15 mouse cellular contexts compared by ENCODE assay signal in genomic region chr6:114293511-114293910, GRCm38 (mm10). TPM values are rescaled to one million over a fixed set of nuclear protein-coding genes. Genes with fewer than 3 reads are reported as not detected.
DNase-seq lines count a peak whose midpoint lies in the region; ATAC-seq and TF ChIP-seq lines count a peak whose summit lies in the region.
"Had no signal": no experiment of that assay in that cellular context is flagged by ENCODE, and none has a peak within 500 bp of the region (broad histone marks: within the 10 kb centered on the region; RNA-seq: fewer than 3 reads in every experiment).

No protein-coding gene starts in this region.

- TF ChIP-seq CTCF in stomach, postnatal 0 days (IDR thresholded peaks at IDR 0.05; ENCODE audit: low read depth) = no peak

- no peak for TF ChIP-seq EP300 in stomach, postnatal 0 days (optimal IDR thresholded peaks at IDR 0.05)

- H3K27me3 ChIP-seq in hindbrain, embryonic 13.5 days = no peaks in the 10 kb centered on the region
- no peaks in the 10 kb centered on the region for H3K27me3 ChIP-seq in hindbrain, embryonic 12.5 days
- no peaks in the 10 kb centered on the region for H3K27me3 ChIP-seq in stomach, postnatal 0 days (ENCODE audit: control insufficient read depth, insufficient read depth, low read length)
- H3K27me3 ChIP-seq: stomach, embryonic 15.5 days had no signal

- DNase-seq in right cerebral cortex, postnatal 10 days (ENCODE audit: low spot score in 2 of 2) = peak; percentile 76 to 81
- DNase-seq in right cerebral cortex, postnatal 25 days = no peak
- DNase-seq in large intestine, adult 2 months (ENCODE audit: low read depth, low spot score) = peak; percentile 2
- no peak for DNase-seq in thymus, postnatal 25 days
- DNase-seq in stomach, postnatal 0 days (ENCODE audit: low spot score) = no peak
- DNase-seq: adrenal gland, postnatal 25 days; heart, postnatal 4 days; kidney, adult 9 months; right cerebral cortex, postnatal 14 days had no signal

- WGBS in hindbrain, embryonic 13.5 days = 35% methylated on average over 8 of the region's 8 CpGs
- 30% methylated on average over 8 of the region's 8 CpGs for WGBS in hindbrain, embryonic 12.5 days
- 19% methylated on average over 8 of the region's 8 CpGs for WGBS in large intestine, adult 2 months
- WGBS in stomach, postnatal 0 days = 22% methylated on average over 8 of the region's 8 CpGs

- no peaks in the 10 kb centered on the region for H3K36me3 ChIP-seq in hindbrain, embryonic 13.5 days
- no peaks in the 10 kb centered on the region for H3K36me3 ChIP-seq in hindbrain, embryonic 12.5 days
- no peaks in the 10 kb centered on the region for H3K36me3 ChIP-seq in stomach, postnatal 0 days (ENCODE audit: control insufficient read depth, insufficient read depth, low read length)
- H3K36me3 ChIP-seq: neural tube, embryonic 13.5 days; stomach, embryonic 15.5 days had no signal

- no peaks in the 10 kb centered on the region for H3K9me3 ChIP-seq in hindbrain, embryonic 13.5 days
- no peaks in the 10 kb centered on the region for H3K9me3 ChIP-seq in hindbrain, embryonic 12.5 days (replicated peaks)
- no peaks in the 10 kb centered on the region for H3K9me3 ChIP-seq in stomach, postnatal 0 days (ENCODE audit: control insufficient read depth, low read length)
- H3K9me3 ChIP-seq: megakaryocyte, embryonic 14.5 days; neural tube, embryonic 13.5 days; stomach, embryonic 15.5 days had no signal

- peaks cover 100% of the 10 kb centered on the region for H3K4me1 ChIP-seq in hindbrain, embryonic 13.5 days (replicated peaks)
- H3K4me1 ChIP-seq in hindbrain, embryonic 12.5 days = peaks cover 77% of the 10 kb centered on the region
- no peaks in the 10 kb centered on the region for H3K4me1 ChIP-seq in stomach, postnatal 0 days (replicated peaks; ENCODE audit: control insufficient read depth, insufficient read depth)

- H3K9ac ChIP-seq in hindbrain, embryonic 13.5 days = peak overlapping the region; percentile 13; the same call in 1 of the 2 replicates
- no peak overlapping the region for H3K9ac ChIP-seq in hindbrain, embryonic 12.5 days
- H3K9ac ChIP-seq in stomach, postnatal 0 days (ENCODE audit: low read length) = no peak overlapping the region
- H3K9ac ChIP-seq: neural tube, embryonic 13.5 days; stomach, embryonic 15.5 days had no signal

- ATAC-seq in hindbrain, embryonic 13.5 days (ENCODE audit: low FRiP score) = no peak
- no peak for ATAC-seq in hindbrain, embryonic 12.5 days (ENCODE audit: low FRiP score)
- ATAC-seq in stomach, postnatal 0 days (ENCODE audit: low FRiP score, low TSS enrichment) = no peak

- H3K27ac ChIP-seq in hindbrain, embryonic 13.5 days = peak overlapping the region; percentile 35; the same call in 1 of the 2 replicates
- H3K27ac ChIP-seq in hindbrain, embryonic 12.5 days = no peak overlapping the region
- H3K27ac ChIP-seq in stomach, postnatal 0 days (replicated peaks) = no peak overlapping the region
- H3K27ac ChIP-seq: stomach, embryonic 15.5 days had no signal

- H3K4me3 ChIP-seq in hindbrain, embryonic 13.5 days = no peak overlapping the region
- H3K4me3 ChIP-seq in hindbrain, embryonic 12.5 days = no peak overlapping the region
- no peak overlapping the region for H3K4me3 ChIP-seq in stomach, postnatal 0 days (ENCODE audit: low read depth, low read length)
- H3K4me3 ChIP-seq: megakaryocyte, embryonic 14.5 days; neural tube, embryonic 13.5 days; stomach, embryonic 15.5 days had no signal

- H3K4me2 ChIP-seq in hindbrain, embryonic 13.5 days = no peak overlapping the region
- no peak overlapping the region for H3K4me2 ChIP-seq in hindbrain, embryonic 12.5 days (replicated peaks)
- no peak overlapping the region for H3K4me2 ChIP-seq in stomach, postnatal 0 days (replicated peaks; ENCODE audit: low read depth)
- H3K4me2 ChIP-seq: liver, embryonic 11.5 days; neural tube, embryonic 13.5 days; stomach, embryonic 15.5 days had no signal

RNA-seq across cellular contexts. Expression of gene Slc6a1, which starts 11.1 kb away (rescaled TPM):
- 78.0 and 87.2 TPM in 2 replicates for polyA plus RNA-seq in hindbrain, embryonic 13.5 days (2015; fragmentation: Nextera tagmentation; extraction: Ambion mirVana)
- polyA plus RNA-seq in hindbrain, embryonic 12.5 days (2016; fragmentation: Nextera tagmentation; extraction: Ambion mirVana) = 47.1 and 47.6 TPM in 2 replicates
- polyA plus RNA-seq in large intestine, adult 2 months (2012; rRNA removed) = 0.17 and 0.37 TPM in 2 replicates
- polyA plus RNA-seq in stomach, postnatal 0 days (2015; fragmentation: Nextera tagmentation; extraction: Ambion mirVana) = 0.07 TPM in 1 of 2 replicates, not detected in the other

Comparison
In these comparisons a context has a peak if more than half of its experiments do, and no peak if none do; other contexts are left out.
1. DNase-seq: peak in right cerebral cortex, postnatal 10 days (2 of 2) and large intestine, adult 2 months (single experiment); none in right cerebral cortex, postnatal 25 days (single experiment), thymus, postnatal 25 days (single experiment) and stomach, postnatal 0 days (single experiment).
2. RNA of gene Slc6a1, which starts 11.1 kb away (polyA plus RNA-seq): 78.0 to 87.2 TPM in hindbrain, embryonic 13.5 days and 47.1 to 47.6 TPM in hindbrain, embryonic 12.5 days; 0.17 to 0.37 TPM in large intestine, adult 2 months and 0.07 TPM in stomach, postnatal 0 days; every median in the first group is over 10 times any median in the second.